Mouse (Mus musculus) liver, embryonic 14.5 days (tissue): ENCODE measurements at regions not wholly inside any gene's neighbourhood (a gene's known extent, or its start where the extent isn't known, plus 50 kb on each side); places are given as distances from the start of the nearest gene placed in this dataset.

Source experiments
- CTCF ChIP-seq: IDR thresholded peaks from 2 replicates; pipeline ENCODE4 v1.5.1; 2016; ENCODE audit warnings: antibody characterized with exemption, low read depth, control low read depth
- EP300 ChIP-seq: IDR thresholded peaks from 2 replicates; pipeline ENCODE4 v1.6.1; 2016; ENCODE audit warnings: antibody characterized with exemption, low read depth

DNA sequence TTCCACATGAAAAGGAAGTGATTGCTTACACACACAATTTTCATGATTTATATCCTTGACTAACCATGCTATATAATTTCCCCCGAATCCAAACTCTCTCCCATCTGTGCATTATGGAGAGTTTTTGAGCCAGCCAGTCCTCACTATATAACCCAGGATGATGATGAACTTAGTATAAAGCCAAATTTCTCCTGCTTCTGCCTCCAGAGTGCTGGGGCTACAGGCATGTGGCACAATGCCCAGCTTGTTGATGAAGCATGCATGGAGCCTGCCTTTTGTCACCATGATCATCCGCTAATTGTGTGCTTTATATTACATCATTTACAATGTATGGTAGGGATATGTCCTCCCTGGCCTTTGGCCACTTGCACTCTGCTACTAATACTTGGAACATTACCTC lies 187.4 kb upstream of the Wdfy3 start:
- no peak for TF ChIP-seq CTCF
- TF ChIP-seq EP300: no peak
